Mouse (Mus musculus): ENCODE results near the gene Bcl2. TPM values are rescaled to one million over a fixed set of nuclear protein-coding genes. Genes with fewer than 3 reads are reported as not detected.

The Bcl2 gene
- polyA plus RNA-seq, 1 experiment, result 2.6 TPM

DNA sequence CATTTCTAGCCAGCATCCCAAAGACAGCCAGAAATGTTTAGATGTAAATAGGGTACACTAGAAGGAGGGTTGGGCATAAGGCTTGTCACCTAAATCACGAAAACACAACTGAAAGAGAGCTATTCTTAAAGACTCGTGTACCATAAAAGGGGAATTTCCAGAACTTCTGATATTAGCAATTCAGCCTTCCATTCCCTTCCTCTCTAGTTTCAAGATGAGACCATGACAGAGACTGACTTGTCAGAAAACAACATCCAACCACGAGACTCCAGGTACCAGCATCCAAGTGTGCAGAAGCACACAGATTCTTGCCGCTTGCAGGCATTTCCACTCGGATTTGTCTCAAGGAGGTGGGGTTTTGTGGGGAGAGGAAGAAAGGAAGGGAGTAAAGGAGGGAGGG, 146.6 kb downstream of the Bcl2 start:
- DNase-seq, result no peak
- 70% methylated on average over 5 of the region's 5 CpGs for WGBS
- Histone ChIP-seq H3K4me1 (ENCODE audit: control insufficient read depth, insufficient read depth, low read length) (0 out of 2 replicates have a peak, but pooled peaks cover 2% of the 10 kb centered on the region), H3K4me3 (ENCODE audit: insufficient read depth, low read depth, low read length) (no peak overlapping the region), H3K27me3 (replicated peaks; ENCODE audit: control insufficient read depth, insufficient read depth, low read length) (no peaks in the 10 kb centered on the region), H3K27ac (ENCODE audit: insufficient read depth, low read depth, low read length) (no peak overlapping the region), H3K36me3 (ENCODE audit: control insufficient read depth, insufficient read depth, low read length) (no peaks in the 10 kb centered on the region)
- no peak for TF ChIP-seq CTCF (conservative IDR thresholded peaks at IDR 0.05; ENCODE audit: insufficient read depth, insufficient read length, low read depth, low read length)
- no peak for TF ChIP-seq POLR2A (IDR thresholded peaks at IDR 0.05; ENCODE audit: low read depth, low read length)

DNA sequence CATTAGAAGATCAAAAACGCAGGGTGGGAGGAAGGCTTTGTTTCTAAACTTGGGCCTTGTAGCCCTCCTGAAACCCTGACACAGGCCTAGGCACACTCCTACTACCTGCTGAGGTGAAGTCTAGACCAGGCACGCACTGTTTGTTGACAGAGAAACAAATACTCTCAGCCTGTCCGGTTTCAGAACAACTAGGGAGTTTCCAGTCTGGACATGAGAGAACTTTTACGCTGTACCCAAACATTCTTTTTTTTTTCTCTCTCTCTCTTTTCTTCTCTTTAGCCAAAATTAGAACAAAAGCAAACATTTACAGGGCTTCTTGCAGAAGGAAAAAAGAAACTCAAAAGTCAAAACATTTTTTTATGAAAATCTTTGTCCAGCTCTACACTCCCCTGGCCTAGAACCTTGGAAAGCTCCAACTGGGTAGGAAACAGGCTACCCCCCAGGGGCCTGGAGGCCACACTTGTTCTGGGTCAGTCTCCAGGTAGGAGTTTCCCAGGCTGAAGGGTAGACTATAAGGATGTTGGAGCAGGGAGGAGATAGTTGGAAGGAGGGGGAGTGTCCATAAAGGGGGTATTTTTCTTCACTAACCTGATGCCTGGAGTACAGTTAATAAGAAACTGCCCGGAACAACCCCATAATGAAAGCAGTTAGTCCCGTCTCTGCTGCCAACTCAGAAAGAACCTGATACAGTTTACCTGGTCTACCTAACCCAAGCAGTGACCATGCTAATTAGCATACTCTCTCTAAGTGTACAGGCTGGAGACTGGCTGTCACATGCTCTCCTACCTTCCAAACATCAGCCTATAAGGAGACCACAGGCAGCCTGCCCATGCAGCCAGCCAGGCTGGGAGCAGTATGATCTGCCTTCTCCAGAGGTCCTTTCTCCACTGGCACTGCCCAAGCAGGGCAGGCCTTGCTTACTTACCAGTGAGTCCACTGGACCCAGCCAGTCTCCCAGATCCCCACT, 147.7 kb downstream of the Bcl2 start:
- Histone ChIP-seq H3K27me3 (replicated peaks; ENCODE audit: control insufficient read depth, insufficient read depth, low read length) (no peaks in the 10 kb centered on the region), H3K36me3 (ENCODE audit: control insufficient read depth, insufficient read depth, low read length) (no peaks in the 10 kb centered on the region), H3K4me3 (ENCODE audit: insufficient read depth, low read depth, low read length) (no peak overlapping the region), H3K4me1 (ENCODE audit: control insufficient read depth, insufficient read depth, low read length) (0 out of 2 replicates have a peak, but pooled peaks cover 2% of the 10 kb centered on the region), H3K27ac (ENCODE audit: insufficient read depth, low read depth, low read length) (peak overlapping the region; percentile 21)
- TF ChIP-seq CTCF (conservative IDR thresholded peaks at IDR 0.05; ENCODE audit: insufficient read depth, insufficient read length, low read depth, low read length) (no peak), POLR2A (IDR thresholded peaks at IDR 0.05; ENCODE audit: low read depth, low read length) (no peak)
- DNase-seq, result peak; percentile 77
- WGBS, result 53% methylated on average over 6 of the region's 6 CpGs

DNA sequence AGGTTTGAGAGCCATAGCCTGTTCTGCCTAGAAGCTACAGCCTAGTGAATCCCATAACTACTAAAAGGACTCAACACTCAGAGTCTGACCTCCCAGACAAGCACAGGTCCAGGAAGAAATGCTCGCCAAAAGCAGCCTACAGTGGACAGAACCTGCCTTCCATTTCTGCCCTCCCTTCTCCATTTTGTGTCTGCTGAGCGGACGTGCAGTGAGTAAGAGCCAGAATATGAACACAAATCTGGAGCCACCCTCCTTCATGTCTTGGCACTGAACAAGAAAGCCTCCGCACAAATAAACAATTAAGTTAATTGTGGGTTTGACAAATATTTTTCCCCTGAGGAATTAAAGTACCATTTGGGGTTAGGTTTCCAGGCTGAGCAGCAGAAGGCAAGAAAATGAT, 148.8 kb downstream of the Bcl2 start:
- no peaks in the 10 kb centered on the region for H3K27me3 ChIP-seq (replicated peaks; ENCODE audit: control insufficient read depth, insufficient read depth, low read length)
- no peak for TF ChIP-seq CTCF (conservative IDR thresholded peaks at IDR 0.05; ENCODE audit: insufficient read depth, insufficient read length, low read depth, low read length)
- no peak for TF ChIP-seq POLR2A (IDR thresholded peaks at IDR 0.05; ENCODE audit: low read depth, low read length)
- no peaks in the 10 kb centered on the region for H3K36me3 ChIP-seq (ENCODE audit: control insufficient read depth, insufficient read depth, low read length)
- peaks cover 9% of the 10 kb centered on the region; the same call in 1 of the 2 replicates for H3K4me1 ChIP-seq (ENCODE audit: control insufficient read depth, insufficient read depth, low read length)
- H3K27ac ChIP-seq (ENCODE audit: insufficient read depth, low read depth, low read length), result no peak overlapping the region
- 68% methylated on average over 4 of the region's 4 CpGs for WGBS
- no peak for DNase-seq
- H3K4me3 ChIP-seq (ENCODE audit: insufficient read depth, low read depth, low read length), result no peak overlapping the region

DNA sequence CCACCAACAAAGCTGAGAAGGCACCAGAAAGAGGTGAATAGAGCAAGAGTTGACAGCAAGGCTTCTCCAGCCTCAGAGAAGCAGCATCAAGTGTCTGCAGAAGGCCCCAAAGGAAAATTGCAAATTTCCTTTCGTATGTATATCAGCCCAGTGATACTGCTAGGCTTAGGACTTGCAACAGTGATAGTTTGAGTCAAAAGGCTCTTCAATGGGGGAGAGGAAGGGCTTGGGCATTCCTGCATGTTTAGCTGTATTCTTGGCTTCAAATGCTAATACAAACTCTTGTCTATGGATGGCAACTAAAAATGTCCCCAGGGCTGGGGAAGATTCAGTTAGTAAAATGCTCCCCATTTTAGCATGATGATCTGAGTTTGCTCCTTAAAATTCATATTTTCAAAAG, 149.6 kb downstream of the Bcl2 start:
- no peaks in the 10 kb centered on the region for H3K27me3 ChIP-seq (replicated peaks; ENCODE audit: control insufficient read depth, insufficient read depth, low read length)
- peaks cover 13% of the 10 kb centered on the region; the same call in 1 of the 2 replicates for H3K4me1 ChIP-seq (ENCODE audit: control insufficient read depth, insufficient read depth, low read length)
- DNase-seq, result no peak
- TF ChIP-seq POLR2A (IDR thresholded peaks at IDR 0.05; ENCODE audit: low read depth, low read length) (no peak), CTCF (conservative IDR thresholded peaks at IDR 0.05; ENCODE audit: insufficient read depth, insufficient read length, low read depth, low read length) (no peak)
- H3K27ac ChIP-seq (ENCODE audit: insufficient read depth, low read depth, low read length), result no peak overlapping the region
- no peak overlapping the region for H3K4me3 ChIP-seq (ENCODE audit: insufficient read depth, low read depth, low read length)
- no peaks in the 10 kb centered on the region for H3K36me3 ChIP-seq (ENCODE audit: control insufficient read depth, insufficient read depth, low read length)
- 95% methylated on average over 1 of the region's 1 CpGs for WGBS

GRCm38 (mm10) chr1:106562751-106563150, 151.3 kb downstream of the Bcl2 start:
- no peak overlapping the region for H3K4me3 ChIP-seq (ENCODE audit: insufficient read depth, low read depth, low read length)
- H3K4me1 ChIP-seq (ENCODE audit: control insufficient read depth, insufficient read depth, low read length), result peaks cover 11% of the 10 kb centered on the region; the same call in 1 of the 2 replicates
- no peaks in the 10 kb centered on the region for H3K27me3 ChIP-seq (replicated peaks; ENCODE audit: control insufficient read depth, insufficient read depth, low read length)
- TF ChIP-seq CTCF (conservative IDR thresholded peaks at IDR 0.05; ENCODE audit: insufficient read depth, insufficient read length, low read depth, low read length) (no peak), POLR2A (IDR thresholded peaks at IDR 0.05; ENCODE audit: low read depth, low read length) (no peak)
- H3K27ac ChIP-seq (ENCODE audit: insufficient read depth, low read depth, low read length), result no peak overlapping the region
- no peaks in the 10 kb centered on the region for H3K36me3 ChIP-seq (ENCODE audit: control insufficient read depth, insufficient read depth, low read length)
- WGBS, result 84% methylated on average over 3 of the region's 3 CpGs
- no peak for DNase-seq

- Histone ChIP-seq H3K4me3 (ENCODE audit: insufficient read depth, low read depth, low read length) (no peak overlapping the region), H3K4me1 (ENCODE audit: control insufficient read depth, insufficient read depth, low read length) (peaks cover 11% of the 10 kb centered on the region; the same call in 1 of the 2 replicates), H3K36me3 (ENCODE audit: control insufficient read depth, insufficient read depth, low read length) (no peaks in the 10 kb centered on the region), H3K27ac (ENCODE audit: insufficient read depth, low read depth, low read length) (no peak overlapping the region), H3K27me3 (replicated peaks; ENCODE audit: control insufficient read depth, insufficient read depth, low read length) (no peaks in the 10 kb centered on the region)
- WGBS, result 64% methylated on average over 11 of the region's 11 CpGs
- no peak for DNase-seq
- no peak for TF ChIP-seq POLR2A (IDR thresholded peaks at IDR 0.05; ENCODE audit: low read depth, low read length)
- no peak for TF ChIP-seq CTCF (conservative IDR thresholded peaks at IDR 0.05; ENCODE audit: insufficient read depth, insufficient read length, low read depth, low read length)
Measured at GRCm38 (mm10) chr1:106561085-106561760, 152.9 kb downstream of the Bcl2 start.

DNA sequence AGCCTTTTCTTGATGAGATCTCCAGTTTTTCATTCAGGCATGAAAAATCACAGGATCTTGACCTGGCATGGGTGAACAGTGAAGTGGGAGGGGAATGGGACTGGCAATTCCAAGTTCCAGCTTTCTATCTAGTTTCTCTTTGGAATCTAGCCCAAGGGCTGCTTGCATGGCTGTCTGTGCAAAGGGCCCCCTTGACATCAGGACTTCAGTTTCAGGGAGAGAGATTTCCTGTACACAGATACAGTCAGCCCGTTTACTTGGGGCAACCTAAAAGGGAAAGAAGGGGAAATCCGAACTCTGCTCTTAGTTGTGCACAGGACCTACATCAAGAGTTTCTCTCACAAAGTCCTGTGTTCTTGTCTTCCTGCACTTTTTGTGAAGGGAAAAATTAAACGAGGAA, 154.0 kb downstream of the Bcl2 start:
- Histone ChIP-seq H3K27ac (ENCODE audit: insufficient read depth, low read depth, low read length) (no peak overlapping the region), H3K4me3 (ENCODE audit: insufficient read depth, low read depth, low read length) (no peak overlapping the region), H3K27me3 (replicated peaks; ENCODE audit: control insufficient read depth, insufficient read depth, low read length) (no peaks in the 10 kb centered on the region), H3K4me1 (ENCODE audit: control insufficient read depth, insufficient read depth, low read length) (peaks cover 11% of the 10 kb centered on the region; the same call in 1 of the 2 replicates), H3K36me3 (ENCODE audit: control insufficient read depth, insufficient read depth, low read length) (no peaks in the 10 kb centered on the region)
- TF ChIP-seq CTCF (conservative IDR thresholded peaks at IDR 0.05; ENCODE audit: insufficient read depth, insufficient read length, low read depth, low read length) (no peak), POLR2A (IDR thresholded peaks at IDR 0.05; ENCODE audit: low read depth, low read length) (no peak)
- DNase-seq, result peak; percentile 52
- 32% methylated on average over 3 of the region's 3 CpGs for WGBS

All from kidney, adult 2 months (tissue).